Mouse (Mus musculus): ENCODE data around the gene Nudt4. TPM values are rescaled to one million over a fixed set of nuclear protein-coding genes. Genes with fewer than 3 reads are reported as not detected.
"Not testable (repeated sequence)": the region's sequence is repeated elsewhere in the genome, so short reads cannot be mapped to it uniquely, and the experiment has no call there.

Gene Nudt4
- polyA plus RNA-seq, 1 experiment, result 41.2 TPM

- TF ChIP-seq CEBPB (IDR thresholded peaks at IDR 0.05; ENCODE audit: low read depth) (no peak), FOSL1 (IDR thresholded peaks at IDR 0.05; ENCODE audit: insufficient read depth, low read length, poor library complexity, severe bottlenecking) (no peak), MYOG (IDR thresholded peaks at IDR 0.05; ENCODE audit: control insufficient read depth, extremely low read depth, insufficient read length) (no peak), MYOD1 (IDR thresholded peaks at IDR 0.05; ENCODE audit: control insufficient read depth, insufficient read length, low read depth) (no peak), USF1 (IDR thresholded peaks at IDR 0.05; ENCODE audit: low read depth) (no peak), CTCF (IDR thresholded peaks at IDR 0.05; ENCODE audit: control insufficient read depth, insufficient read depth, insufficient read length) (no peak), MAX (IDR thresholded peaks at IDR 0.05) (no peak)
- H3K79me2 ChIP-seq (ENCODE audit: control insufficient read depth, insufficient read depth), result peaks cover 94% of the 10 kb centered on the region
- peaks cover 91% of the 10 kb centered on the region for H3K79me3 ChIP-seq (ENCODE audit: low read depth)
- H3K4me3 ChIP-seq (ENCODE audit: insufficient read depth, poor library complexity, severe bottlenecking), result no peak overlapping the region
- peaks cover 60% of the 10 kb centered on the region for H3K36me3 ChIP-seq (ENCODE audit: control insufficient read depth, insufficient read depth)
- no peak overlapping the region for H3ac ChIP-seq (ENCODE audit: control insufficient read depth, insufficient read length, low read depth)
- no peaks in the 10 kb centered on the region for H3K27me3 ChIP-seq (ENCODE audit: control insufficient read depth, insufficient read depth, insufficient read length)
Measured at GRCm38 (mm10) chr10:95559426-95559825, 4.5 kb downstream of the Nudt4 start.

DNA sequence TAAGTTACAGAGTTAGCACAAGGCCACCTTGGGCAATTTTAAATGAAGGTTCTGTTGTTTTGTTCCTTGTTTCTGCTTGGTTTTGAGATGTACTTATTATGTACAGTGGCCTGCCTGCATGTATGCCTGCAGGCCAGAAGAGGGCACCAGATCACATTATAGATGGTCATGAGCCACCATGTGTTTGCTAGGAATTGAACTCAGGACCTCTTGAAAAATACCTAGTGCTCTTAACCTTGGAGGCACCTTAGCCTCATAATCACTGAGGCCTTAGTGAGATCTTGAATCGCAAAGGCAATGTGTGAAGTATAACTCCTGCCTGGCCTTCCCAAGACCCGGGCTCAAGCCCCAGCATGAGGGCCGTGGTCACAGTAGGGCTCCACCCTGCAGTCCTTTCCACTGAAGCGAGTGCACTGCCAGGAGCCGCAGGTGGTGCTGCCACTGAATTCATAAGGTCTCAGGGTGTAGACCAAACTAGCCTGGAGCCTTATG lies 6.6 kb downstream of the Nudt4 start:
- H3K79me3 ChIP-seq (ENCODE audit: low read depth), result peaks cover 99% of the 10 kb centered on the region
- H3K36me3 ChIP-seq (ENCODE audit: control insufficient read depth, insufficient read depth), result peaks cover 71% of the 10 kb centered on the region
- H3ac ChIP-seq (ENCODE audit: control insufficient read depth, insufficient read length, low read depth), result no peak overlapping the region
- peaks cover 100% of the 10 kb centered on the region for H3K79me2 ChIP-seq (ENCODE audit: control insufficient read depth, insufficient read depth)
- no peaks in the 10 kb centered on the region for H3K27me3 ChIP-seq (ENCODE audit: control insufficient read depth, insufficient read depth, insufficient read length)
- TF ChIP-seq USF1 (IDR thresholded peaks at IDR 0.05; ENCODE audit: low read depth), result no peak
- TF ChIP-seq MAX (IDR thresholded peaks at IDR 0.05), result no peak
- TF ChIP-seq FOSL1 (IDR thresholded peaks at IDR 0.05; ENCODE audit: insufficient read depth, low read length, poor library complexity, severe bottlenecking), result no peak
- TF ChIP-seq CTCF (IDR thresholded peaks at IDR 0.05; ENCODE audit: control insufficient read depth, insufficient read depth, insufficient read length), result no peak
- TF ChIP-seq MYOG (IDR thresholded peaks at IDR 0.05; ENCODE audit: control insufficient read depth, extremely low read depth, insufficient read length), result no peak
- no peak for TF ChIP-seq MYOD1 (IDR thresholded peaks at IDR 0.05; ENCODE audit: control insufficient read depth, insufficient read length, low read depth)
- TF ChIP-seq CEBPB (IDR thresholded peaks at IDR 0.05; ENCODE audit: low read depth), result no peak
- no peak overlapping the region for H3K4me3 ChIP-seq (ENCODE audit: insufficient read depth, poor library complexity, severe bottlenecking)

- TF ChIP-seq USF1 (IDR thresholded peaks at IDR 0.05; ENCODE audit: low read depth), result no peak
- TF ChIP-seq CEBPB (IDR thresholded peaks at IDR 0.05; ENCODE audit: low read depth), result no peak
- TF ChIP-seq MYOG (IDR thresholded peaks at IDR 0.05; ENCODE audit: control insufficient read depth, extremely low read depth, insufficient read length), result no peak
- no peak for TF ChIP-seq MYOD1 (IDR thresholded peaks at IDR 0.05; ENCODE audit: control insufficient read depth, insufficient read length, low read depth)
- Histone ChIP-seq H3K79me3 (ENCODE audit: low read depth) (peaks cover 91% of the 10 kb centered on the region), H3K27me3 (ENCODE audit: control insufficient read depth, insufficient read depth, insufficient read length) (no peaks in the 10 kb centered on the region), H3K4me3 (ENCODE audit: insufficient read depth, poor library complexity, severe bottlenecking) (no peak overlapping the region), H3K79me2 (ENCODE audit: control insufficient read depth, insufficient read depth) (peaks cover 100% of the 10 kb centered on the region), H3ac (ENCODE audit: control insufficient read depth, insufficient read length, low read depth) (no peak overlapping the region), H3K36me3 (ENCODE audit: control insufficient read depth, insufficient read depth) (peaks cover 83% of the 10 kb centered on the region)
Measured at GRCm38 (mm10) chr10:95555866-95556265, 8.1 kb downstream of the Nudt4 start.

GRCm38 (mm10) chr10:95552326-95552725 lies 11.6 kb downstream of the Nudt4 start:
- Histone ChIP-seq H3K4me3 (ENCODE audit: insufficient read depth, poor library complexity, severe bottlenecking) (no peak overlapping the region), H3ac (ENCODE audit: control insufficient read depth, insufficient read length, low read depth) (no peak overlapping the region), H3K79me3 (ENCODE audit: low read depth) (peaks cover 59% of the 10 kb centered on the region), H3K36me3 (ENCODE audit: control insufficient read depth, insufficient read depth) (peaks cover 87% of the 10 kb centered on the region), H3K79me2 (ENCODE audit: control insufficient read depth, insufficient read depth) (peaks cover 76% of the 10 kb centered on the region), H3K27me3 (ENCODE audit: control insufficient read depth, insufficient read depth, insufficient read length) (no peaks in the 10 kb centered on the region)
- TF ChIP-seq MYOG (IDR thresholded peaks at IDR 0.05; ENCODE audit: control insufficient read depth, extremely low read depth, insufficient read length) (no peak), MAX (IDR thresholded peaks at IDR 0.05) (no peak), CTCF (IDR thresholded peaks at IDR 0.05; ENCODE audit: control insufficient read depth, insufficient read depth, insufficient read length) (no peak), FOSL1 (IDR thresholded peaks at IDR 0.05; ENCODE audit: insufficient read depth, low read length, poor library complexity, severe bottlenecking) (no peak), USF1 (IDR thresholded peaks at IDR 0.05; ENCODE audit: low read depth) (no peak)

GRCm38 (mm10) chr10:95551752-95552151 lies 12.2 kb downstream of the Nudt4 start:
- peaks cover 54% of the 10 kb centered on the region for H3K79me3 ChIP-seq (ENCODE audit: low read depth)
- no peak overlapping the region for H3ac ChIP-seq (ENCODE audit: control insufficient read depth, insufficient read length, low read depth)
- H3K79me2 ChIP-seq (ENCODE audit: control insufficient read depth, insufficient read depth), result peaks cover 70% of the 10 kb centered on the region
- peaks cover 87% of the 10 kb centered on the region for H3K36me3 ChIP-seq (ENCODE audit: control insufficient read depth, insufficient read depth)
- H3K27me3 ChIP-seq (ENCODE audit: control insufficient read depth, insufficient read depth, insufficient read length), result no peaks in the 10 kb centered on the region
- no peak for TF ChIP-seq FOSL1 (IDR thresholded peaks at IDR 0.05; ENCODE audit: insufficient read depth, low read length, poor library complexity, severe bottlenecking)
- no peak for TF ChIP-seq MYOD1 (IDR thresholded peaks at IDR 0.05; ENCODE audit: control insufficient read depth, insufficient read length, low read depth)
- TF ChIP-seq USF1 (IDR thresholded peaks at IDR 0.05; ENCODE audit: low read depth), result no peak
- TF ChIP-seq CEBPB (IDR thresholded peaks at IDR 0.05; ENCODE audit: low read depth), result no peak
- no peak for TF ChIP-seq MAX (IDR thresholded peaks at IDR 0.05)
- no peak for TF ChIP-seq MYOG (IDR thresholded peaks at IDR 0.05; ENCODE audit: control insufficient read depth, extremely low read depth, insufficient read length)
- no peak for TF ChIP-seq CTCF (IDR thresholded peaks at IDR 0.05; ENCODE audit: control insufficient read depth, insufficient read depth, insufficient read length)
- H3K4me3 ChIP-seq (ENCODE audit: insufficient read depth, poor library complexity, severe bottlenecking), result no peak overlapping the region

GRCm38 (mm10) chr10:95550506-95550905 lies 13.4 kb downstream of the Nudt4 start:
- H3K79me3 ChIP-seq (ENCODE audit: low read depth), result peaks cover 42% of the 10 kb centered on the region
- H3ac ChIP-seq (ENCODE audit: control insufficient read depth, insufficient read length, low read depth), result no peak overlapping the region
- H3K27me3 ChIP-seq (ENCODE audit: control insufficient read depth, insufficient read depth, insufficient read length), result no peaks in the 10 kb centered on the region
- TF ChIP-seq CTCF (IDR thresholded peaks at IDR 0.05; ENCODE audit: control insufficient read depth, insufficient read depth, insufficient read length) (no peak), USF1 (IDR thresholded peaks at IDR 0.05; ENCODE audit: low read depth) (no peak), CEBPB (IDR thresholded peaks at IDR 0.05; ENCODE audit: low read depth) (no peak), FOSL1 (IDR thresholded peaks at IDR 0.05; ENCODE audit: insufficient read depth, low read length, poor library complexity, severe bottlenecking) (no peak), MYOG (IDR thresholded peaks at IDR 0.05; ENCODE audit: control insufficient read depth, extremely low read depth, insufficient read length) (no peak)
- H3K4me3 ChIP-seq (ENCODE audit: insufficient read depth, poor library complexity, severe bottlenecking), result no peak overlapping the region
- H3K79me2 ChIP-seq (ENCODE audit: control insufficient read depth, insufficient read depth), result peaks cover 58% of the 10 kb centered on the region
- H3K36me3 ChIP-seq (ENCODE audit: control insufficient read depth, insufficient read depth), result peaks cover 88% of the 10 kb centered on the region

- Histone ChIP-seq H3K36me3 (ENCODE audit: control insufficient read depth, insufficient read depth) (peaks cover 88% of the 10 kb centered on the region), H3K79me2 (ENCODE audit: control insufficient read depth, insufficient read depth) (peaks cover 43% of the 10 kb centered on the region), H3K79me3 (ENCODE audit: low read depth) (peaks cover 29% of the 10 kb centered on the region)
- H3ac ChIP-seq (ENCODE audit: control insufficient read depth, insufficient read length, low read depth); H3K27me3 ChIP-seq (ENCODE audit: control insufficient read depth, insufficient read depth, insufficient read length); H3K4me3 ChIP-seq (ENCODE audit: insufficient read depth, poor library complexity, severe bottlenecking): not testable (repeated sequence)
Measured at GRCm38 (mm10) chr10:95549080-95549479, 14.9 kb downstream of the Nudt4 start.

Data from C2C12 (cell line).